Mouse (Mus musculus) heart, embryonic 15.5 days (tissue): ENCODE results near the gene Myo1e. TPM values are rescaled to one million over a fixed set of nuclear protein-coding genes. Genes with fewer than 3 reads are reported as not detected.

Source experiments
- ATAC-seq: fragments of 200-750 bp; cut with Nextera tagmentation; replicated peaks from 2 replicates; pipeline ENCODE4 v1.8.0; 2017; ENCODE audit warnings: low read depth, moderate TSS enrichment; ENCODE audit not compliant: insufficient number of reproducible peaks, insufficient read depth, low FRiP score
- H3K27ac ChIP-seq: fragments of 300-500 bp; sonication (generic); 2 replicates; pipeline ENCODE4 v1.5.1; 2015; ENCODE audit warnings: mild to moderate bottlenecking, inconsistent platforms
- H3K27me3 ChIP-seq: fragments of 300-500 bp; sonication (generic); 2 replicates; pipeline ENCODE4 v1.6.1; 2015; ENCODE audit warnings: inconsistent platforms
- H3K36me3 ChIP-seq: fragments of 300-500 bp; sonication (generic); 2 replicates; pipeline ENCODE4 v1.6.1; 2015; ENCODE audit warnings: mild to moderate bottlenecking, inconsistent platforms
- H3K4me1 ChIP-seq: fragments of 300-500 bp; sonication (generic); replicated peaks from 2 replicates; pipeline ENCODE4 v1.6.1; 2015; ENCODE audit warnings: inconsistent platforms
- H3K4me2 ChIP-seq: fragments of 300-500 bp; sonication (generic); 2 replicates; pipeline ENCODE4 v1.6.1; 2015; ENCODE audit warnings: inconsistent platforms, mild to moderate bottlenecking, moderate library complexity
- H3K4me3 ChIP-seq: fragments of 300-500 bp; sonication (generic); 2 replicates; pipeline ENCODE4 v1.5.1; 2015; ENCODE audit warnings: mild to moderate bottlenecking, inconsistent platforms
- H3K9ac ChIP-seq: fragments of 300-500 bp; sonication (generic); 2 replicates; pipeline ENCODE4 v1.6.1; 2015; ENCODE audit warnings: mild to moderate bottlenecking, inconsistent platforms
- H3K9me3 ChIP-seq: fragments of 300-500 bp; sonication (generic); replicated peaks from 2 replicates; pipeline ENCODE4 v1.6.1; 2016; ENCODE audit warnings: inconsistent platforms
- WGBS: fragments of 180-500 bp; shearing (Covaris S2); methylation state at CpG from one replicate; pipeline ENCODE4 v1.1.7; 2015; ENCODE audit warnings: mixed read lengths; 5-methylcytosine and 5-hydroxymethylcytosine counted together
- polyA plus RNA-seq: library from polyadenylated mRNA; unstranded; fragments of >200 nt; fragmentation: Nextera tagmentation; extraction: Ambion mirVana; gene quantifications from 2 replicates; pipeline ENCODE4 v1.2.1, GENCODE M21; 2015

The Myo1e gene
- polyA plus RNA-seq, 1 experiment from 2014 or later, result 11.8 TPM

GRCm38 (mm10) chr9:70223142-70223541, 16.0 kb downstream of the Myo1e start:
- H3K27me3 ChIP-seq, result no peaks in the 10 kb centered on the region
- H3K9ac ChIP-seq, result no peak overlapping the region
- H3K9me3 ChIP-seq, result no peaks in the 10 kb centered on the region
- ATAC-seq, result no peak
- H3K4me2 ChIP-seq, result no peak overlapping the region
- H3K4me1 ChIP-seq, result peaks cover 37% of the 10 kb centered on the region
- WGBS, result 83% methylated on average over 4 of the region's 4 CpGs
- no peaks in the 10 kb centered on the region for H3K36me3 ChIP-seq
- H3K27ac ChIP-seq, result no peak overlapping the region
- H3K4me3 ChIP-seq, result no peak overlapping the region

DNA sequence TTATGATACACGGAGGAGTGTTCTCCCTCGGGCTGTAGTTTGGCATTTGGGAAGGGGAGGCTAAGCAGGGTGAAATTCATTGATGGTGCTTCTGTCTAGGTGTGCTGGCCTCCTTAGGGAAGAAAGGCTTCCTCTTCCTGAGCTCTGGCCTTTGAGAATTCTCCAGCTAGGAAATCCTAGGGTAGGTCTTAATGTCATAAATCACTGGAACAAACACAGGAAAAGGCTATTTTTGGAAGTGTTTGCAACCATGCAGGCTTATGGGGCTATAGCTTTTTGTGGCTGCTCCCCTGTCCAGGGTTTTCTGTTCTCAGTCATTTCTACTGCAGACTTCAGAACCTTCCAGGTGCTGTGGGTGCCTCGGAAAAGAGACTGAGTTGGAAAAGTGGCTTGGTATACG, 16.9 kb downstream of the Myo1e start:
- 62% methylated on average over 4 of the region's 4 CpGs for WGBS
- Histone ChIP-seq H3K4me1 (peaks cover 37% of the 10 kb centered on the region), H3K27ac (no peak overlapping the region), H3K4me2 (no peak overlapping the region), H3K9ac (no peak overlapping the region), H3K36me3 (no peaks in the 10 kb centered on the region), H3K4me3 (no peak overlapping the region), H3K27me3 (no peaks in the 10 kb centered on the region), H3K9me3 (no peaks in the 10 kb centered on the region)
- no peak for ATAC-seq

GRCm38 (mm10) chr9:70226359-70226758, 19.2 kb downstream of the Myo1e start:
- no peak overlapping the region for H3K27ac ChIP-seq
- no peak for ATAC-seq
- no peaks in the 10 kb centered on the region for H3K27me3 ChIP-seq
- H3K9me3 ChIP-seq, result no peaks in the 10 kb centered on the region
- WGBS, result 85% methylated on average over 4 of the region's 4 CpGs
- no peaks in the 10 kb centered on the region for H3K36me3 ChIP-seq
- no peak overlapping the region for H3K9ac ChIP-seq
- H3K4me2 ChIP-seq, result no peak overlapping the region
- no peak overlapping the region for H3K4me3 ChIP-seq
- peaks cover 20% of the 10 kb centered on the region for H3K4me1 ChIP-seq

- 49% methylated on average over 8 of the region's 8 CpGs for WGBS
- H3K9me3 ChIP-seq, result no peaks in the 10 kb centered on the region
- ATAC-seq, result no peak
- no peaks in the 10 kb centered on the region for H3K4me1 ChIP-seq
- H3K4me3 ChIP-seq, result no peak overlapping the region
- no peaks in the 10 kb centered on the region for H3K27me3 ChIP-seq
- H3K27ac ChIP-seq, result no peak overlapping the region
- no peaks in the 10 kb centered on the region for H3K36me3 ChIP-seq
- H3K9ac ChIP-seq, result no peak overlapping the region
- no peak overlapping the region for H3K4me2 ChIP-seq
Observed at GRCm38 (mm10) chr9:70229823-70230222, 22.7 kb downstream of the Myo1e start.

DNA sequence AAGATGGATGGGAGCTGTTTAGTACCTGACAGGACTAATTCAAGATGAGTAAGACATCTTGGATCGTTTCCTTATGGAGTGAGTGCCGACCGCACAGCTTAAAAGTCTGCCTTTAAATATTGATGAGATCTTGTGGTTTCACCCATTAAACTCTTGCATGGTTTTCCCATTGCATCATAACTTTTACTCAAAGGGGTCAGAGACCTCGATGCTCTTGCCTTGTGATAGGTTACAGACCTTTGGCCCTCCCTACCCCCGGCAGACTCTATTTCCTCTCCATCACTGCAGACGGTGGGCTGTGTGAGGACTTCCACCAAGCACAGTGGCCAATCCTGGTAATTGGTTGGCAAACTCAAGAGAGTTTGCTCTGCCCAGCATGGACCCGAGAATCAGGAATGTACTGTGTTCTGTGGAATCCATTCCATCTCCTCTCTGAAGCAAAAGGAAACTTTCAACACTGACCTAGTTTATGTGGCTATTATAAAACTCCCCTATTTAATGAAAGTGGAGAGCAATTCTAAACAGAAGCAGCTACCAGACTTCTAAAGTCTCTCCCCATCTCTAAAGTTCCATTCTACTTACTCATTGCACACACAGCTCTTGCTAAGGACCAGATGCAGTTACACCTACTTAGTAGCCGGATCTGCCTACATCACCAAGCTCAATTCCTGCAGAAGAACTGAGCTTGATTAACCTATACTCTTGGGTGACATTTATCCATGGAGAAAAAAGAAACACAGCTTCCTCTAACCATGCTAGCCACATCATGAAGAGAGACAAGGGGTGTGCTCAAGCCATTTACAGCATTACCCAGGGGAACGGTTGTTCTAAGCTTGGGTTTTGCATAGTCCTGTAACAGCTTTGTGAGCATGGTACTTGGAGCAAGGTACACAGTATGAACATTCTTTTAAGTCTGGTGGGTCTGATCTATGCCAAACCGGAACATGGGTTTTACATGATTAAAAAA, 25.2 kb downstream of the Myo1e start:
- H3K4me2 ChIP-seq, result no peak overlapping the region
- no peak overlapping the region for H3K4me3 ChIP-seq
- H3K36me3 ChIP-seq, result no peaks in the 10 kb centered on the region
- no peak overlapping the region for H3K9ac ChIP-seq
- H3K4me1 ChIP-seq, result no peaks in the 10 kb centered on the region
- no peak overlapping the region for H3K27ac ChIP-seq
- ATAC-seq, result no peak
- no peaks in the 10 kb centered on the region for H3K27me3 ChIP-seq
- WGBS, result 82% methylated on average over 10 of the region's 10 CpGs
- H3K9me3 ChIP-seq, result no peaks in the 10 kb centered on the region

GRCm38 (mm10) chr9:70237136-70237535, 30.0 kb downstream of the Myo1e start:
- no peak overlapping the region for H3K9ac ChIP-seq
- ATAC-seq, result no peak
- WGBS, result 63% methylated on average over 3 of the region's 3 CpGs
- H3K9me3 ChIP-seq, result no peaks in the 10 kb centered on the region
- H3K27me3 ChIP-seq, result no peaks in the 10 kb centered on the region
- no peak overlapping the region for H3K27ac ChIP-seq
- no peaks in the 10 kb centered on the region for H3K36me3 ChIP-seq
- no peak overlapping the region for H3K4me2 ChIP-seq
- peaks cover 20% of the 10 kb centered on the region for H3K4me1 ChIP-seq
- no peak overlapping the region for H3K4me3 ChIP-seq

GRCm38 (mm10) chr9:70237561-70237960, 30.4 kb downstream of the Myo1e start:
- H3K9me3 ChIP-seq, result no peaks in the 10 kb centered on the region
- H3K36me3 ChIP-seq, result no peaks in the 10 kb centered on the region
- 40% methylated on average over 2 of the region's 2 CpGs for WGBS
- H3K9ac ChIP-seq, result no peak overlapping the region
- peaks cover 24% of the 10 kb centered on the region for H3K4me1 ChIP-seq
- no peak for ATAC-seq
- H3K4me2 ChIP-seq, result no peak overlapping the region
- no peak overlapping the region for H3K4me3 ChIP-seq
- no peaks in the 10 kb centered on the region for H3K27me3 ChIP-seq
- H3K27ac ChIP-seq, result no peak overlapping the region

GRCm38 (mm10) chr9:70238391-70238790, 31.2 kb downstream of the Myo1e start:
- no peaks in the 10 kb centered on the region for H3K36me3 ChIP-seq
- H3K4me2 ChIP-seq, result no peak overlapping the region
- H3K27ac ChIP-seq, result no peak overlapping the region
- no peaks in the 10 kb centered on the region for H3K9me3 ChIP-seq
- no peak overlapping the region for H3K9ac ChIP-seq
- H3K27me3 ChIP-seq, result no peaks in the 10 kb centered on the region
- 86% methylated on average over 6 of the region's 6 CpGs for WGBS
- no peak for ATAC-seq
- H3K4me3 ChIP-seq, result no peak overlapping the region
- peaks cover 28% of the 10 kb centered on the region for H3K4me1 ChIP-seq

- no peak overlapping the region for H3K27ac ChIP-seq
- no peaks in the 10 kb centered on the region for H3K27me3 ChIP-seq
- H3K4me1 ChIP-seq, result peaks cover 28% of the 10 kb centered on the region
- no peak overlapping the region for H3K4me2 ChIP-seq
- no peak overlapping the region for H3K9ac ChIP-seq
- WGBS, result 74% methylated on average over 3 of the region's 3 CpGs
- H3K9me3 ChIP-seq, result no peaks in the 10 kb centered on the region
- H3K36me3 ChIP-seq, result no peaks in the 10 kb centered on the region
- no peak for ATAC-seq
- H3K4me3 ChIP-seq, result no peak overlapping the region
Observed at GRCm38 (mm10) chr9:70239229-70239628, 32.1 kb downstream of the Myo1e start.

DNA sequence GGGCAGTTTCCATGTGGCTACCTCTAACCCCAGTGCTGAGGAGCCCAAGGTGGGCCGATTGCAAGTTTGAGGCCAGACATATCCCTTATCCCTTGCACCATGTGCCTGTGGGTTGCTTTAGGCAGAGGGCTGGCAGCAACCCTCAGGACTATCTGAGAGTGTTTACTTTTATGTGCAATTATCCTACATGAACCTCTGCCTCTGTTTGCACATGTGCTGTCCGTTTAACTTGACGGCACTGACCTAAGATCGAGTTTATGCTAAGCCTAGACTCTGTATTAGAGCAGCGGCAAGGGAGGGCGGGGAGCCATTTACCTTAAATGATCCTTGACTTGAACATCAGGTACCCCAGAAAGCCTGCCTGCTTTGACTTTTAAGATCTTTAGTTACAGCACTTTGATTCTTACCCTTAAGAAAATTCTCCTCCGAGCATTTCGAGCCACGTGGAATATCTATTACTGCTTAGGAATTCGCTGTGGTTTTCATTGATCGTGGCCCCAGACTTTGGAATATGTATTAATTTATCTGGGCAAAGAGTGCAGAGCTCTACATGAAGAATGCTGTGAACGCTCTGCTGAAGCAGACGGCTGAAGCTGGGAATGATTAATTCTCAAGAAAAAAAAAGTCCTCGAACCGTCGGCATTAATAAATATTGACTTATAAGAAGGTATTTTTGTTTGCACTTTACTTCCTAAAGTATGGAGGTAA, 33.7 kb downstream of the Myo1e start:
- Histone ChIP-seq H3K27ac (no peak overlapping the region), H3K4me2 (no peak overlapping the region), H3K9me3 (no peaks in the 10 kb centered on the region), H3K4me3 (no peak overlapping the region), H3K36me3 (no peaks in the 10 kb centered on the region), H3K27me3 (no peaks in the 10 kb centered on the region), H3K9ac (no peak overlapping the region), H3K4me1 (peaks cover 28% of the 10 kb centered on the region)
- no peak for ATAC-seq
- WGBS, result 84% methylated on average over 16 of the region's 16 CpGs

DNA sequence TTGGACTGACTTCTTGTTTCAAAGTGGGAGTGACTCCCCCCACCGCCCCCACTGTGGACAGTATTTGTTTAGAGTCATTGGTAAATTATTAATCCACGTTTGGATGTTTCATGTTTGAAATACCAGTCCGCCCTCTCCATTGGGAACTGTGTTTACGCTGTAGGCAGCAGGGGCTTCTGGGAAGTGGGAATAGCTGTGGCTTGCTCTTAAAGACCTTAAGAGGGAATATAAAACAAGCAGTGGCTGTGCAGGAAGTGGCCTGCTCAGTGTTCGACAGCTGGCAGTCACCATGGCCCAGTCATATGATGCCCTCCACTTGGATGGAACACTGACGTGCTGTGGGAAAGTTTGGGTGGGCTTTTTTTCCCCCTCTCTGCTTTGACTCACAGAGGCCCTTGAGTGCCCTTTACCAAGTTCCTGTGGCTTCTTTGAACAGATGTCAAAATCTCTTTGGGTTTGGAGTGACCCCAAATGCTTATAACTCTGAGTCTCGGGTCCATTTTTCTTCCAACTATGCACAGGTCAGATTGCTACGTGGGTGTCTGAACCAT, 34.3 kb downstream of the Myo1e start:
- Histone ChIP-seq H3K4me1 (peaks cover 28% of the 10 kb centered on the region), H3K36me3 (no peaks in the 10 kb centered on the region), H3K9ac (no peak overlapping the region), H3K9me3 (no peaks in the 10 kb centered on the region), H3K4me2 (no peak overlapping the region), H3K27me3 (no peaks in the 10 kb centered on the region), H3K4me3 (no peak overlapping the region), H3K27ac (peak overlapping the region; percentile 62)
- WGBS, result 56% methylated on average over 8 of the region's 8 CpGs
- ATAC-seq, result no peak
